Mouse (Mus musculus): ENCODE results near the gene Lrr1. TPM values are rescaled to one million over a fixed set of nuclear protein-coding genes. Genes with fewer than 3 reads are reported as not detected.

The Lrr1 gene
- total RNA-seq (2014; fragmentation: Nextera tagmentation) (24.0 and 29.8 TPM in 2 replicates), total RNA-seq (2017) (12.3 and 15.8 TPM in 2 replicates)

GRCm38 (mm10) chr12:69168461-69169106 is at the start of gene Lrr1:
TSS of gene Lrr1 (plus strand) at chr12:69168814.
- peak; percentile 91 for ATAC-seq (replicated peaks; ENCODE audit: poor library complexity, severe bottlenecking)

- ATAC-seq (replicated peaks; ENCODE audit: poor library complexity, severe bottlenecking), result no peak
Measured at GRCm38 (mm10) chr12:69119908-69120307, 48.7 kb upstream of the Lrr1 start.

- ATAC-seq (replicated peaks; ENCODE audit: poor library complexity, severe bottlenecking), result peak; percentile 58
Measured at GRCm38 (mm10) chr12:69122801-69123200, 45.8 kb upstream of the Lrr1 start.

GRCm38 (mm10) chr12:69125066-69125465 is 43.5 kb upstream of the Lrr1 start:
- no peak for ATAC-seq (replicated peaks; ENCODE audit: poor library complexity, severe bottlenecking)

GRCm38 (mm10) chr12:69127170-69127569 is 41.4 kb upstream of the Lrr1 start:
- peak; percentile 70; the same call in 1 of the 2 replicates for ATAC-seq (replicated peaks; ENCODE audit: poor library complexity, severe bottlenecking)

GRCm38 (mm10) chr12:69127626-69128025 is 41.0 kb upstream of the Lrr1 start:
- ATAC-seq (replicated peaks; ENCODE audit: poor library complexity, severe bottlenecking), result no peak

GRCm38 (mm10) chr12:69129634-69130310 is 38.8 kb upstream of the Lrr1 start:
- ATAC-seq (replicated peaks; ENCODE audit: poor library complexity, severe bottlenecking), result 0 out of 2 replicates have a peak, but pooled peaks have one; percentile 37

- peak; percentile 43; the same call in 1 of the 2 replicates for ATAC-seq (replicated peaks; ENCODE audit: poor library complexity, severe bottlenecking)
Measured at GRCm38 (mm10) chr12:69130486-69130885, 38.1 kb upstream of the Lrr1 start.

- no peak for ATAC-seq (replicated peaks; ENCODE audit: poor library complexity, severe bottlenecking)
Measured at GRCm38 (mm10) chr12:69131267-69131666, 37.3 kb upstream of the Lrr1 start.

GRCm38 (mm10) chr12:69131981-69132380 is 36.6 kb upstream of the Lrr1 start:
- ATAC-seq (replicated peaks; ENCODE audit: poor library complexity, severe bottlenecking), result peak; percentile 68

- no peak for ATAC-seq (replicated peaks; ENCODE audit: poor library complexity, severe bottlenecking)
Measured at GRCm38 (mm10) chr12:69139201-69139600, 29.4 kb upstream of the Lrr1 start.

- ATAC-seq (replicated peaks; ENCODE audit: poor library complexity, severe bottlenecking), result no peak
Measured at GRCm38 (mm10) chr12:69139841-69140240, 28.8 kb upstream of the Lrr1 start.

- no peak for ATAC-seq (replicated peaks; ENCODE audit: poor library complexity, severe bottlenecking)
Measured at GRCm38 (mm10) chr12:69143460-69143859, 25.2 kb upstream of the Lrr1 start.

- ATAC-seq (replicated peaks; ENCODE audit: poor library complexity, severe bottlenecking), result no peak
Measured at GRCm38 (mm10) chr12:69147166-69147735, 21.4 kb upstream of the Lrr1 start.

- ATAC-seq (replicated peaks; ENCODE audit: poor library complexity, severe bottlenecking), result no peak
Measured at GRCm38 (mm10) chr12:69150049-69150448, 18.6 kb upstream of the Lrr1 start.

- no peak for ATAC-seq (replicated peaks; ENCODE audit: poor library complexity, severe bottlenecking)
Measured at GRCm38 (mm10) chr12:69155923-69156322, 12.7 kb upstream of the Lrr1 start.

GRCm38 (mm10) chr12:69156436-69156835 is 12.2 kb upstream of the Lrr1 start:
- ATAC-seq (replicated peaks; ENCODE audit: poor library complexity, severe bottlenecking), result no peak

- no peak for ATAC-seq (replicated peaks; ENCODE audit: poor library complexity, severe bottlenecking)
Measured at GRCm38 (mm10) chr12:69157107-69157506, 11.5 kb upstream of the Lrr1 start.

GRCm38 (mm10) chr12:69158366-69158764 is 10.2 kb upstream of the Lrr1 start:
- peak; percentile 2; the same call in 1 of the 2 replicates for ATAC-seq (replicated peaks; ENCODE audit: poor library complexity, severe bottlenecking)

GRCm38 (mm10) chr12:69158765-69159577 is 9.6 kb upstream of the Lrr1 start, which contains the start of gene Rps29:
TSS of gene Rps29 (minus strand) at chr12:69159186.
- peak; percentile 91 for ATAC-seq (replicated peaks; ENCODE audit: poor library complexity, severe bottlenecking)

All from granulocyte monocyte progenitor cell, adult 5-6 weeks (primary cell).